Mouse (Mus musculus) midbrain, embryonic 10.5 days (tissue): ENCODE measurements around the gene Ttc7b. TPM values are rescaled to one million over a fixed set of nuclear protein-coding genes. Genes with fewer than 3 reads are reported as not detected.

Experiments
- DNase-seq: peaks from one replicate; pipeline ENCODE4 v3.0.0-alpha.2; 2017; ENCODE audit warnings: low spot score
- H3K27ac ChIP-seq: fragments of 300-500 bp; sonication (generic); replicated peaks from 2 replicates; pipeline ENCODE4 v1.5.1; 2016; ENCODE audit warnings: mild to moderate bottlenecking
- H3K27me3 ChIP-seq: fragments of 300-500 bp; sonication (generic); 2 replicates; pipeline ENCODE4 v1.6.1; 2016; ENCODE audit warnings: low read depth, mild to moderate bottlenecking; ENCODE audit not compliant: poor library complexity, severe bottlenecking
- H3K36me3 ChIP-seq: fragments of 300-500 bp; sonication (generic); 2 replicates; pipeline ENCODE4 v1.6.1; 2016; ENCODE audit warnings: mild to moderate bottlenecking, moderate library complexity
- H3K4me1 ChIP-seq: fragments of 300-500 bp; sonication (generic); 2 replicates; pipeline ENCODE4 v1.6.1; 2016
- H3K4me3 ChIP-seq: fragments of 300-500 bp; sonication (generic); 2 replicates; pipeline ENCODE4 v1.5.1; 2016; ENCODE audit warnings: mild to moderate bottlenecking, moderate library complexity
- H3K9me3 ChIP-seq: fragments of 300-500 bp; sonication (generic); replicated peaks from 2 replicates; pipeline ENCODE4 v1.6.1; 2016; ENCODE audit warnings: mild to moderate bottlenecking
- WGBS: fragments of 180-500 bp; shearing (Covaris S2); methylation state at CpG from one replicate; pipeline ENCODE4 v1.1.7; 2016; 5-methylcytosine and 5-hydroxymethylcytosine counted together
- polyA plus RNA-seq: library from polyadenylated mRNA; unstranded; fragments of >200 nt; fragmentation: Nextera tagmentation; extraction: Ambion mirVana; gene quantifications from 2 replicates; pipeline ENCODE4 v1.2.1, GENCODE M21; 2016

The Ttc7b gene
- polyA plus RNA-seq, 1 experiment from 2014 or later, result 5.2 TPM

GRCm38 (mm10) chr12:100288018-100288417, 232.6 kb downstream of the Ttc7b start:
- H3K27ac ChIP-seq, result no peak overlapping the region
- H3K27me3 ChIP-seq, result no peaks in the 10 kb centered on the region
- no peak for DNase-seq
- H3K36me3 ChIP-seq, result no peaks in the 10 kb centered on the region
- H3K4me1 ChIP-seq, result peaks cover 49% of the 10 kb centered on the region
- WGBS, result 86% methylated on average over 5 of the region's 5 CpGs
- H3K9me3 ChIP-seq, result no peaks in the 10 kb centered on the region
- H3K4me3 ChIP-seq, result no peak overlapping the region

DNA sequence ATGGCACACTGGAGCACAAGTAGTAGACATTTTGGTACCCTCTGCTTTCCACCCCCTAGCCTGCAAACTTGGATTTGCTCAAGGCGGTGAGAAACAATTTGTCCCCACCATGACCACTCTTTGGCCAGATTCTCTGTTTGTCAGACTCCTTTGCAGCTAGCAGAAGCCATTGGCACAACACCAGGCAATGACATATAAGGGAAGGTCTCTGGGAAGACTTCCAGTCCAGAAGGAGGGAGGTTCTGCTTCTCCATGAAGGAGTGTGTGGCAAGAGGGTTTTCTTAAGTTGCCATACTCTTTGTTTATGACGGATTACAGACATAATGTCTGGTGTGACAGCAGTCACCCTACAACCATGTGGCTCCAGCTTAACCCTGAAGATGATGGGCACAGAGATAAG, 233.1 kb downstream of the Ttc7b start:
- no peaks in the 10 kb centered on the region for H3K9me3 ChIP-seq
- DNase-seq, result no peak
- H3K4me3 ChIP-seq, result no peak overlapping the region
- no peaks in the 10 kb centered on the region for H3K27me3 ChIP-seq
- peaks cover 54% of the 10 kb centered on the region for H3K4me1 ChIP-seq
- H3K27ac ChIP-seq, result no peak overlapping the region
- 94% methylated on average over 2 of the region's 2 CpGs for WGBS
- no peaks in the 10 kb centered on the region for H3K36me3 ChIP-seq

DNA sequence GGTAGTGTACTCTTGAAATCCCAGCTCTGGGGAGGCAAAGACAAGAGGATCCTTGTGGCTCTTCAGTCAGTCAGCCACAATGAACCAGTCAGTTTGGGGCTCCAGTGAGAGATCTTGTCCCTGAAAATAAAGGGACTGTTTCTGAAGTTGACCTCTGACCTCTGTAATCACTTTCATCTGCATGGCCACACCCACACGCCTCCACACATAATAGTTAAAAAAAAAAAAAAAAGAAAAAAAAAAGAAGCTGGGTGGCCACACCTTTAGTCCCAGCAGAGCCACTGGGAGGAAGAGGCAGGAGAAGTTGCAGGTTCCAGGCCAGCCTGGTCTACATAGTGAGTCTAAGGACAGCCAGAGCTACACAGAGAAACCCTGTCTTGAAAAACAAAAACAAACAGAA, 237.3 kb downstream of the Ttc7b start:
- no peaks in the 10 kb centered on the region for H3K9me3 ChIP-seq
- no peaks in the 10 kb centered on the region for H3K27me3 ChIP-seq
- peaks cover 53% of the 10 kb centered on the region for H3K4me1 ChIP-seq
- H3K36me3 ChIP-seq, result no peaks in the 10 kb centered on the region
- H3K4me3 ChIP-seq, result no peak overlapping the region
- WGBS, result 47% methylated on average over 1 of the region's 1 CpGs
- H3K27ac ChIP-seq, result peak overlapping the region; percentile 87
- no peak for DNase-seq

- 46% methylated on average over 8 of the region's 8 CpGs for WGBS
- peak; percentile 64 for DNase-seq
Measured at GRCm38 (mm10) chr12:100282025-100282885, 238.4 kb downstream of the Ttc7b start.

DNA sequence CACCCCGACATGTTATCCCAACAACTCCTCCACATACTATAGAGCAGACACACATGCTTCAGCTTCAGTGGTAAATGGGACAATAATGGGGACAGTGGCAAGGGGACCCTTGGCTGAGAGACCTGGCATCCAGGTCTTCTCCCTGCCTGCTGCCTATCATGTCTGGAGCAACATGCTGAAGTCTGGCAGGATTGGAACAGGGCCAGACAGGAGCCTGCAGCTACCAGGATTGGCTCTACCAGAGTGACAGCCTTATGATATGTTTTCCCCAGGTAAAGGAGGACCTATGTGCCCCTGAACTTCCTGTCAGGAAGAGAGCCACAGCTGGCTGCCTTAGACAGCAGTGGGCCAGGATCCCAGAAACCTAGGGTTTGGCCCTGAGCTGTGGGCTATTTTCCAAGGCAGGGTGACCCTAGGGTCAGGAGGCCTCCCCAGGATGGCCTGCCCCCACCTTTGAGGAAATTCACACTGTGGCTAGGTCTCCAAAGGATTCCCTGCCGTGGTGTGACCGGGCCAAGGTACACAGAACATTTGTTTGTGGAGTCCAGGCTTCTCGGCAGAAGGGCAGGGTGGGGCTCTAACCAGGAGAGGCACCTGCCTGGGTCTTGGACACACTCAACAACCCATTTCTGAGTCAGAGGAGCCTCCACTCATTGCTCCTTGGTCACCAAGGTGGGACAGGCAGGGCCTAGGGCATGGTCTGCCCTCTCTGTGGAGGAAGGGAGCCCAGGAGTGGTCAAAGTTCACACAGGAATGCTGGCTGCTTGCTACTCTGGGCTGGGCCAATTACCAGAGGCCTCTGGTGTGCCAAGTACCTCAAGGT, 239.4 kb downstream of the Ttc7b start:
- Histone ChIP-seq H3K4me1 (peaks cover 73% of the 10 kb centered on the region), H3K36me3 (no peaks in the 10 kb centered on the region), H3K27ac (peak overlapping the region; percentile 87), H3K4me3 (no peak overlapping the region), H3K27me3 (no peaks in the 10 kb centered on the region), H3K9me3 (no peaks in the 10 kb centered on the region)
- WGBS, result 78% methylated on average over 4 of the region's 4 CpGs
- no peak for DNase-seq

More at GRCm38 (mm10) chr12:100282025-100282885, 238.4 kb downstream of the Ttc7b start:
- peaks cover 63% of the 10 kb centered on the region for H3K4me1 ChIP-seq
- H3K27me3 ChIP-seq, result no peaks in the 10 kb centered on the region
- H3K27ac ChIP-seq, result peak overlapping the region; percentile 87
- no peaks in the 10 kb centered on the region for H3K36me3 ChIP-seq
- H3K9me3 ChIP-seq, result no peaks in the 10 kb centered on the region
- no peak overlapping the region for H3K4me3 ChIP-seq

- peaks cover 74% of the 10 kb centered on the region for H3K4me1 ChIP-seq
- H3K27ac ChIP-seq, result peak overlapping the region; percentile 71; the same call in 1 of the 2 replicates
- WGBS, result 76% methylated on average over 4 of the region's 4 CpGs
- H3K27me3 ChIP-seq, result no peaks in the 10 kb centered on the region
- H3K9me3 ChIP-seq, result no peaks in the 10 kb centered on the region
- H3K36me3 ChIP-seq, result no peaks in the 10 kb centered on the region
- no peak overlapping the region for H3K4me3 ChIP-seq
- DNase-seq, result no peak
Measured at GRCm38 (mm10) chr12:100279898-100280297, 240.7 kb downstream of the Ttc7b start.

DNA sequence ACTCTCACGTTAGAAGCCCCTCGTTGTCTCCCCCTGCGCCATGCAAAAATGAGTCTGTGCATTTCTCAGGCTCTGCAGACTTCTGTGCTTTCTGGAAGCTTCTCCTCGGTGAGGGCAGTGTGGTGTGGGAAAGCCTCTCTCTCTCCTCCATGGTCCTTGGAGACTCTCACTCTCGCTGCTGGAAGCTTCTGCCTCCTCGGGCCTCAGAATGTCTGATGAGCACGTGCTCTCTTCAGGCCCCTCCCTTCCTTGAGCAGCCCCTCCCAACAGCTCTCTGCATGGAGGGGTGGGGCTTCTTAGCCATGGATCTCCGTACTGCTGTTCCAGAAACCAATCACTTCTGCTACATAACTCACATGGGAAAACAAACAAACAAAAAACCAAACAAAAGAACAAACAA, 242.3 kb downstream of the Ttc7b start:
- H3K9me3 ChIP-seq, result no peaks in the 10 kb centered on the region
- 49% methylated on average over 8 of the region's 8 CpGs for WGBS
- DNase-seq, result no peak
- H3K27me3 ChIP-seq, result no peaks in the 10 kb centered on the region
- H3K27ac ChIP-seq, result peak overlapping the region; percentile 71
- peaks cover 65% of the 10 kb centered on the region for H3K4me1 ChIP-seq
- H3K36me3 ChIP-seq, result no peaks in the 10 kb centered on the region
- H3K4me3 ChIP-seq, result no peak overlapping the region

- 72% methylated on average over 3 of the region's 3 CpGs for WGBS
- Histone ChIP-seq H3K9me3 (no peaks in the 10 kb centered on the region), H3K27ac (peak overlapping the region; percentile 71), H3K27me3 (no peaks in the 10 kb centered on the region), H3K4me1 (peaks cover 56% of the 10 kb centered on the region), H3K36me3 (no peaks in the 10 kb centered on the region), H3K4me3 (no peak overlapping the region)
- no peak for DNase-seq
Measured at GRCm38 (mm10) chr12:100277534-100277905, 243.1 kb downstream of the Ttc7b start.

- H3K36me3 ChIP-seq, result no peaks in the 10 kb centered on the region
- H3K4me1 ChIP-seq, result peaks cover 50% of the 10 kb centered on the region
- WGBS, result 74% methylated on average over 20 of the region's 20 CpGs
- no peak overlapping the region for H3K4me3 ChIP-seq
- H3K9me3 ChIP-seq, result no peaks in the 10 kb centered on the region
- H3K27me3 ChIP-seq, result no peaks in the 10 kb centered on the region
- peak overlapping the region; percentile 71 for H3K27ac ChIP-seq
- peak; percentile 33 for DNase-seq
Measured at GRCm38 (mm10) chr12:100276607-100277533, 243.8 kb downstream of the Ttc7b start.

- Histone ChIP-seq H3K27ac (peak overlapping the region; percentile 71; the same call in 1 of the 2 replicates), H3K27me3 (no peaks in the 10 kb centered on the region), H3K4me1 (peaks cover 40% of the 10 kb centered on the region), H3K36me3 (no peaks in the 10 kb centered on the region), H3K4me3 (no peak overlapping the region), H3K9me3 (no peaks in the 10 kb centered on the region)
- 91% methylated on average over 5 of the region's 5 CpGs for WGBS
- no peak for DNase-seq
Measured at GRCm38 (mm10) chr12:100275850-100276249, 244.8 kb downstream of the Ttc7b start.

- H3K36me3 ChIP-seq, result no peaks in the 10 kb centered on the region
- DNase-seq, result no peak
- H3K9me3 ChIP-seq, result no peaks in the 10 kb centered on the region
- WGBS, result 91% methylated on average over 2 of the region's 2 CpGs
- no peaks in the 10 kb centered on the region for H3K27me3 ChIP-seq
- peaks cover 23% of the 10 kb centered on the region for H3K4me1 ChIP-seq
- H3K4me3 ChIP-seq, result no peak overlapping the region
- H3K27ac ChIP-seq, result 0 out of 2 replicates have a peak overlapping the region, but pooled peaks have one; percentile 9
Measured at GRCm38 (mm10) chr12:100273033-100273432, 247.6 kb downstream of the Ttc7b start.
